Mouse (Mus musculus) hindbrain, postnatal 0 days (tissue): ENCODE data around the gene Gm20662. TPM values are rescaled to one million over a fixed set of nuclear protein-coding genes. Genes with fewer than 3 reads are reported as not detected.
A peak's percentile ranks its signal among the peaks of the same experiment; 100 is the strongest.

Source experiments
- ATAC-seq: fragments of 200-750 bp; cut with Nextera tagmentation; 2 replicates; pipeline ENCODE4 v1.8.0; 2017; ENCODE audit warnings: mild to moderate bottlenecking, moderate TSS enrichment, moderate library complexity
- DNase-seq: peaks from one replicate; pipeline ENCODE4 v3.0.0-alpha.2; 2015; ENCODE audit warnings: low spot score
- H3K27ac ChIP-seq: fragments of 300-500 bp; sonication (generic); 2 replicates; pipeline ENCODE4 v1.5.1; 2014; ENCODE audit warnings: mild to moderate bottlenecking
- H3K27me3 ChIP-seq: fragments of 300-500 bp; sonication (generic); 2 replicates; pipeline ENCODE4 v1.6.1; 2014; ENCODE audit warnings: low read length, mixed read lengths; ENCODE audit not compliant: insufficient read depth
- H3K36me3 ChIP-seq: fragments of 300-500 bp; sonication (generic); 2 replicates; pipeline ENCODE4 v1.6.1; 2014; ENCODE audit warnings: low read length, mixed read lengths; ENCODE audit not compliant: insufficient read depth
- H3K4me1 ChIP-seq: fragments of 300-500 bp; sonication (generic); 2 replicates; pipeline ENCODE4 v1.6.1; 2014; ENCODE audit warnings: antibody characterized with exemption, low read length, mixed read lengths; ENCODE audit not compliant: insufficient read depth
- H3K4me2 ChIP-seq: fragments of 300-500 bp; sonication (generic); 2 replicates; pipeline ENCODE4 v1.6.1; 2014; ENCODE audit warnings: low read depth, mild to moderate bottlenecking, low read length, moderate library complexity, mixed read lengths
- H3K4me3 ChIP-seq: fragments of 300-500 bp; sonication (generic); 2 replicates; pipeline ENCODE4 v1.5.1; 2014; ENCODE audit warnings: low read length
- H3K9ac ChIP-seq: fragments of 300-500 bp; sonication (generic); replicated peaks from 2 replicates; pipeline ENCODE4 v1.6.1; 2014; ENCODE audit warnings: mild to moderate bottlenecking, low read length, moderate library complexity, mixed read lengths
- H3K9me3 ChIP-seq: fragments of 300-500 bp; sonication (generic); 2 replicates; pipeline ENCODE4 v1.6.1; 2016; ENCODE audit warnings: low read length, mixed read lengths
- CTCF ChIP-seq: IDR thresholded peaks from 2 replicates; pipeline ENCODE4 v1.5.1; 2016; ENCODE audit warnings: antibody characterized with exemption, control low read depth, low read depth
- WGBS: fragments of 180-500 bp; shearing (Covaris S2); extraction: QIAGEN DNeasy Blood & Tissue Kit; methylation state at CpG from one replicate; pipeline ENCODE4 v1.1.7; 2014; 5-methylcytosine and 5-hydroxymethylcytosine counted together
- polyA plus RNA-seq: library from polyadenylated mRNA; unstranded; fragments of >200 nt; fragmentation: Nextera tagmentation; extraction: Ambion mirVana; gene quantifications from 2 replicates; pipeline ENCODE4 v1.2.1, GENCODE M21; 2015
- total RNA-seq: library from RNA; depleted of rRNA; stranded (reverse); fragments of >200 nt; gene quantifications from 2 replicates; pipeline ENCODE4 v1.2.3, GENCODE M21; 2014

The Gm20662 gene
- total and polyA plus RNA-seq, 2 experiments from 2014 or later = 3.3 TPM; not detected in 1

GRCm38 (mm10) chr9:107963700-107964099 is 32.4 kb upstream of the Gm20662 start:
- ATAC-seq (peak; percentile 65), DNase-seq (peak; percentile 89)
- Histone ChIP-seq H3K4me2 (no peak overlapping the region), H3K27me3 (no peaks in the 10 kb centered on the region), H3K27ac (no peak overlapping the region), H3K36me3 (no peaks in the 10 kb centered on the region), H3K9me3 (no peaks in the 10 kb centered on the region), H3K4me3 (no peak overlapping the region), H3K9ac (no peak overlapping the region), H3K4me1 (peaks cover 7% of the 10 kb centered on the region)
- peak; percentile 89 for TF ChIP-seq CTCF
- WGBS = 27% methylated on average over 5 of the region's 5 CpGs

GRCm38 (mm10) chr9:107964681-107965080 is 31.5 kb upstream of the Gm20662 start:
- H3K4me2 ChIP-seq = no peak overlapping the region
- H3K27ac ChIP-seq = no peak overlapping the region
- no peak for TF ChIP-seq CTCF
- ATAC-seq (no peak), DNase-seq (no peak)
- peaks cover 7% of the 10 kb centered on the region for H3K4me1 ChIP-seq
- no peaks in the 10 kb centered on the region for H3K9me3 ChIP-seq
- WGBS = 93% methylated on average over 9 of the region's 9 CpGs
- no peaks in the 10 kb centered on the region for H3K36me3 ChIP-seq
- H3K9ac ChIP-seq = no peak overlapping the region
- no peak overlapping the region for H3K4me3 ChIP-seq
- no peaks in the 10 kb centered on the region for H3K27me3 ChIP-seq

GRCm38 (mm10) chr9:107966676-107967075 is 29.5 kb upstream of the Gm20662 start:
- no peak overlapping the region for H3K4me2 ChIP-seq
- 91% methylated on average over 10 of the region's 10 CpGs for WGBS
- H3K27ac ChIP-seq = no peak overlapping the region
- no peak overlapping the region for H3K4me3 ChIP-seq
- H3K27me3 ChIP-seq = no peaks in the 10 kb centered on the region
- DNase-seq (no peak), ATAC-seq (no peak)
- no peaks in the 10 kb centered on the region for H3K9me3 ChIP-seq
- no peak overlapping the region for H3K9ac ChIP-seq
- peaks cover 6% of the 10 kb centered on the region for H3K4me1 ChIP-seq
- no peak for TF ChIP-seq CTCF
- no peaks in the 10 kb centered on the region for H3K36me3 ChIP-seq

- ATAC-seq (no peak), DNase-seq (no peak)
- TF ChIP-seq CTCF = no peak
- no peak overlapping the region for H3K4me3 ChIP-seq
- no peak overlapping the region for H3K9ac ChIP-seq
- no peak overlapping the region for H3K27ac ChIP-seq
- WGBS = 83% methylated on average over 6 of the region's 6 CpGs
- H3K27me3 ChIP-seq = no peaks in the 10 kb centered on the region
- no peaks in the 10 kb centered on the region for H3K36me3 ChIP-seq
- no peaks in the 10 kb centered on the region for H3K4me1 ChIP-seq
- H3K4me2 ChIP-seq = no peak overlapping the region
- H3K9me3 ChIP-seq = no peaks in the 10 kb centered on the region
Measured at GRCm38 (mm10) chr9:107967437-107967836, 28.7 kb upstream of the Gm20662 start.

- 94% methylated on average over 7 of the region's 7 CpGs for WGBS
- Histone ChIP-seq H3K4me2 (no peak overlapping the region), H3K4me3 (no peak overlapping the region), H3K9ac (no peak overlapping the region), H3K9me3 (no peaks in the 10 kb centered on the region), H3K4me1 (no peaks in the 10 kb centered on the region), H3K36me3 (no peaks in the 10 kb centered on the region), H3K27ac (no peak overlapping the region), H3K27me3 (no peaks in the 10 kb centered on the region)
- no peak for TF ChIP-seq CTCF
- ATAC-seq (no peak), DNase-seq (no peak)
Measured at GRCm38 (mm10) chr9:107968531-107968930, 27.6 kb upstream of the Gm20662 start.

- no peak overlapping the region for H3K27ac ChIP-seq
- H3K4me2 ChIP-seq = no peak overlapping the region
- no peak for DNase-seq
- no peak overlapping the region for H3K4me3 ChIP-seq
- H3K27me3 ChIP-seq = no peaks in the 10 kb centered on the region
- no peak for ATAC-seq
- TF ChIP-seq CTCF = no peak
- no peaks in the 10 kb centered on the region for H3K9me3 ChIP-seq
- no peaks in the 10 kb centered on the region for H3K4me1 ChIP-seq
- H3K9ac ChIP-seq = no peak overlapping the region
- 90% methylated on average over 5 of the region's 5 CpGs for WGBS
- no peaks in the 10 kb centered on the region for H3K36me3 ChIP-seq
Measured at GRCm38 (mm10) chr9:107970311-107970710, 25.8 kb upstream of the Gm20662 start.

GRCm38 (mm10) chr9:107971690-107972541 is 24.2 kb upstream of the Gm20662 start:
- no peaks in the 10 kb centered on the region for H3K9me3 ChIP-seq
- no peak overlapping the region for H3K27ac ChIP-seq
- 81% methylated on average over 8 of the region's 8 CpGs for WGBS
- DNase-seq = no peak
- no peak overlapping the region for H3K9ac ChIP-seq
- no peaks in the 10 kb centered on the region for H3K4me1 ChIP-seq
- H3K4me3 ChIP-seq = no peak overlapping the region
- no peaks in the 10 kb centered on the region for H3K27me3 ChIP-seq
- H3K4me2 ChIP-seq = no peak overlapping the region
- no peak for TF ChIP-seq CTCF
- ATAC-seq = no peak
- no peaks in the 10 kb centered on the region for H3K36me3 ChIP-seq
